Mouse (Mus musculus) layer of hippocampus, adult 18-20 months (tissue): Measurements from ENCODE around the gene Rnf208. TPM values are rescaled to one million over a fixed set of nuclear protein-coding genes. Genes with fewer than 3 reads are reported as not detected.

ENCODE experiments used
- total RNA-seq, 2 experiments: library from RNA; stranded (reverse); gene quantifications; 2 replicates each; pipeline ENCODE4 v1.2.3; 2021

Gene Rnf208
- total RNA-seq, 2 experiments from 2014 or later, result 237 to 250 TPM

Other genes with a start within 250 kb of the Rnf208 start
- 100 to 1,000 TPM; 950 to 953 TPM for gene Nsmf, start 187.9 kb upstream of the Rnf208 start, total RNA-seq
- not detected for gene Entpd8, start 162.0 kb upstream of the Rnf208 start, total RNA-seq
- not detected for gene Noxa1, start 147.1 kb upstream of the Rnf208 start, total RNA-seq
- gene Nrarp, start 61.5 kb upstream of the Rnf208 start, total RNA-seq, result 10 to 100 TPM; 19.5 to 21.0 TPM
- 1 to 10 TPM; 1.9 to 2.3 TPM for gene Tor4a, start 45.4 kb upstream of the Rnf208 start, total RNA-seq
- 10 to 100 TPM; 56.7 to 60.0 TPM for gene Nelfb, start 30.8 kb upstream of the Rnf208 start, total RNA-seq
- gene Stpg3, start 27.6 kb upstream of the Rnf208 start, total RNA-seq, result under 1 TPM; 0.18 to 0.25 TPM
- gene Fam166a, start 23.5 kb upstream of the Rnf208 start, total RNA-seq, result under 1 TPM in 1 of 2 experiments, not detected in 1; 0.69 TPM
- gene Tubb4b, start 17.6 kb upstream of the Rnf208 start, total RNA-seq, result 100 to 1,000 TPM; 277 to 310 TPM
- gene Slc34a3, start 7.9 kb upstream of the Rnf208 start, total RNA-seq, result not detected
- not detected for gene Rnf224, start 5.5 kb upstream of the Rnf208 start, total RNA-seq
- gene Cysrt1, start 197 bp downstream of the Rnf208 start, total RNA-seq, result not detected
- 1 to 10 TPM; 3.8 to 3.9 TPM for gene AL732309.1, start 4.6 kb downstream of the Rnf208 start, total RNA-seq
- gene Tmem203, start 13.2 kb downstream of the Rnf208 start, total RNA-seq, result 10 to 100 TPM; 35.7 to 38.8 TPM
- 10 to 100 TPM; 21.2 to 23.1 TPM for gene Tprn, start 20.4 kb downstream of the Rnf208 start, total RNA-seq
- 10 to 100 TPM; 62.5 to 66.2 TPM for gene Ssna1, start 30.2 kb downstream of the Rnf208 start, total RNA-seq
- 10 to 100 TPM; 79.8 to 84.4 TPM for gene Anapc2, start 30.2 kb downstream of the Rnf208 start, total RNA-seq
- not detected for gene Tmem210, start 45.9 kb downstream of the Rnf208 start, total RNA-seq
- not detected for gene Lrrc26, start 47.7 kb downstream of the Rnf208 start, total RNA-seq
- 100 to 1,000 TPM; 393 to 422 TPM for gene Grin1, start 76.9 kb downstream of the Rnf208 start, total RNA-seq
- 10 to 100 TPM; 59.6 to 62.4 TPM for gene Man1b1, start 90.1 kb downstream of the Rnf208 start, total RNA-seq
- gene Dpp7, start 114.1 kb downstream of the Rnf208 start, total RNA-seq, result 10 to 100 TPM; 35.4 to 36.7 TPM
- 10 to 100 TPM; 15.6 to 19.1 TPM for gene Uap1l1, start 123.4 kb downstream of the Rnf208 start, total RNA-seq
- gene Sapcd2, start 130.1 kb downstream of the Rnf208 start, total RNA-seq, result 1 to 10 TPM; 3.2 to 4.1 TPM
- gene Entpd2, start 153.6 kb downstream of the Rnf208 start, total RNA-seq, result 10 to 100 TPM; 16.3 to 17.7 TPM
- 100 to 1,000 TPM; 426 to 435 TPM for gene Npdc1, start 157.1 kb downstream of the Rnf208 start, total RNA-seq
- gene Fut7, start 181.0 kb downstream of the Rnf208 start, total RNA-seq, result under 1 TPM; 0.15 to 0.76 TPM
- 100 to 1,000 TPM; 173 to 176 TPM for gene Abca2, start 186.4 kb downstream of the Rnf208 start, total RNA-seq
- gene Clic3, start 214.6 kb downstream of the Rnf208 start, total RNA-seq, result 1 to 10 TPM in 1 of 2 experiments, under 1 TPM in 1; 0.66 to 1.0 TPM
- gene Paxx, start 218.8 kb downstream of the Rnf208 start, total RNA-seq, result 10 to 100 TPM; 56.7 to 61.3 TPM
- 100 to 1,000 TPM; 572 to 608 TPM for gene Ptgds, start 227.8 kb downstream of the Rnf208 start, total RNA-seq